In the genomic region with DNA sequence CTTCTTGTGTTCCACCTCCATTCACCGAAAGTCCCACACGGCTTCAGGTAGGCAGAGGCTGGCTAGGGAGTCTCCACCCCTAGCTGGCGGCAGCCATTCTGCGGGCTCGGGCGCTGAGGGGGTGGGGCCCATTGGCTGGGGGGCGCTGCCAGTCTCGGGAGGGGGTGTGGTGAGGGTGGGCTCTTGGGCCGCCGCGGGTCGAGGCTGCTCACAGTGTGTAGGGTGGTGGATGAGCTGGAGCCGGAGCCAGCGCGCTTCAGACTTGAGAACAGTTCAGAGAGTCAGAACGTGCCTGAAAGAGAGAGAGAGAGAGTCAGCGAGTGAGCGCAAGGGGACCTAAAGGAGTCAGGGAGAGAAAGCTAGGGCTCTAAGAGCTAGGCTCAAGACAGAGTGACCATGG, we compare ENCODE assay signal across 8 mouse cellular contexts. TPM values are rescaled to one million over a fixed set of nuclear protein-coding genes. Genes with fewer than 3 reads are reported as not detected.
DNase-seq lines count a peak whose midpoint lies in the region; ATAC-seq and TF ChIP-seq lines count a peak whose summit lies in the region.

No protein-coding gene starts in this region.

- no peaks in the 10 kb centered on the region for H3K9me3 ChIP-seq in forebrain, postnatal 0 days (ENCODE audit: low read length)
- no peaks in the 10 kb centered on the region for H3K9me3 ChIP-seq in limb, embryonic 11.5 days (ENCODE audit: control insufficient read depth, low read length)

- DNase-seq in R1 (ENCODE audit: low read depth, low spot score), result peak; percentile 86
- peak; percentile 63 for DNase-seq in forebrain, postnatal 0 days
- DNase-seq in induced T-regulatory cell, adult 2 months (ENCODE audit: low read depth), result peak; percentile 38
- peak; percentile 78 for DNase-seq in limb, embryonic 11.5 days (ENCODE audit: low spot score)
- DNase-seq in mesoderm, embryonic 11.5 days (ENCODE audit: low read depth, low spot score), result peak; percentile 73
- DNase-seq in right cerebral cortex, postnatal 4 days, result peak; percentile 56

- H3K36me3 ChIP-seq in forebrain, postnatal 0 days (ENCODE audit: insufficient read depth), result no peaks in the 10 kb centered on the region
- H3K36me3 ChIP-seq in limb, embryonic 11.5 days (ENCODE audit: control insufficient read depth, insufficient read depth, low read length), result no peaks in the 10 kb centered on the region

- ATAC-seq in forebrain, postnatal 0 days, result peak; percentile 98
- ATAC-seq in limb, embryonic 11.5 days (ENCODE audit: insufficient number of reproducible peaks, low FRiP score, low TSS enrichment, low read depth), result peak; percentile 99
- ATAC-seq in monocyte, adult 5-6 weeks (replicated peaks; ENCODE audit: insufficient number of reproducible peaks, low FRiP score, low TSS enrichment, poor library complexity, severe bottlenecking), result no peak

- no peaks in the 10 kb centered on the region for H3K27me3 ChIP-seq in forebrain, postnatal 0 days (ENCODE audit: insufficient read depth, low read length)
- H3K27me3 ChIP-seq in limb, embryonic 11.5 days (ENCODE audit: control insufficient read depth, insufficient read depth, low read length), result no peaks in the 10 kb centered on the region

- 26% methylated on average over 18 of the region's 18 CpGs for WGBS in forebrain, postnatal 0 days
- 14% methylated on average over 17 of the region's 18 CpGs for WGBS in limb, embryonic 11.5 days

- H3K4me3 ChIP-seq in bone marrow macrophage, adult 2 months (ENCODE audit: insufficient read depth, low read length), result peak overlapping the region; percentile 43
- H3K4me3 ChIP-seq in forebrain, postnatal 0 days (ENCODE audit: low read depth, low read length), result peak overlapping the region; percentile 42
- H3K4me3 ChIP-seq in limb, embryonic 11.5 days (ENCODE audit: low read depth, low read length), result peak overlapping the region; percentile 44

- H3K9ac ChIP-seq in forebrain, postnatal 0 days, result peak overlapping the region; percentile 25; the same call in 1 of the 2 replicates
- H3K9ac ChIP-seq in limb, embryonic 11.5 days (ENCODE audit: low read length), result peak overlapping the region; percentile 40; the same call in 1 of the 2 replicates

- no peak overlapping the region for H3K27ac ChIP-seq in bone marrow macrophage, adult 2 months (ENCODE audit: insufficient read depth, low read depth, low read length)
- no peak overlapping the region for H3K27ac ChIP-seq in forebrain, postnatal 0 days (ENCODE audit: low read depth, low read length)
- no peak overlapping the region for H3K27ac ChIP-seq in limb, embryonic 11.5 days (replicated peaks; ENCODE audit: low read depth, low read length)

- peak overlapping the region; percentile 68 for H3K4me2 ChIP-seq in forebrain, postnatal 0 days (ENCODE audit: low read depth)
- peak overlapping the region; percentile 53 for H3K4me2 ChIP-seq in limb, embryonic 11.5 days (ENCODE audit: low read depth, severe bottlenecking)

- TF ChIP-seq CTCF in bone marrow macrophage, adult 2 months (IDR thresholded peaks at IDR 0.05; ENCODE audit: low read depth, low read length), result no peak
- TF ChIP-seq CTCF in forebrain, postnatal 0 days (IDR thresholded peaks at IDR 0.05; ENCODE audit: low read depth), result no peak

- H3K4me1 ChIP-seq in bone marrow macrophage, adult 2 months (ENCODE audit: control insufficient read depth, insufficient read depth, low read length), result no peaks in the 10 kb centered on the region
- H3K4me1 ChIP-seq in forebrain, postnatal 0 days (ENCODE audit: insufficient read depth), result no peaks in the 10 kb centered on the region
- H3K4me1 ChIP-seq in limb, embryonic 11.5 days (ENCODE audit: control insufficient read depth, insufficient read depth, low read length), result no peaks in the 10 kb centered on the region

- TF ChIP-seq POLR2A in bone marrow macrophage, adult 2 months (IDR thresholded peaks at IDR 0.05; ENCODE audit: borderline replicate concordance, low read depth, low read length), result no peak

RNA-seq across cellular contexts. Expression of a gene that starts 0.7 kb away (rescaled TPM):
- polyA plus RNA-seq in bone marrow macrophage, adult 2 months (2012; ENCODE audit: insufficient read depth, insufficient read length, missing spikeins), result not detected in 2 replicates
- 9.2 and 12.5 TPM in 2 replicates for total RNA-seq in forebrain, postnatal 0 days (2014; rRNA removed)
- polyA plus RNA-seq in forebrain, postnatal 0 days (2015; fragmentation: Nextera tagmentation; extraction: Ambion mirVana), result 3.7 and 6.4 TPM in 2 replicates
- polyA plus RNA-seq in limb, embryonic 11.5 days (2014; fragmentation: Nextera tagmentation; extraction: Ambion mirVana), result 4.3 and 4.4 TPM in 2 replicates
- not detected in 3 replicates for total RNA-seq in monocyte, adult 5-6 weeks (2017)
